Comparison of ENCODE assay signal across 20 mouse cellular contexts in genomic region chr2:108236286-108236988, GRCm38 (mm10).
A peak's percentile ranks its signal among the peaks of the same experiment; 100 is the strongest.
DNase-seq lines count a peak whose midpoint lies in the region; ATAC-seq and TF ChIP-seq lines count a peak whose summit lies in the region.
"Had no signal": no experiment of that assay in that cellular context is flagged by ENCODE, and none has a peak within 500 bp of the region (broad histone marks: within the 10 kb centered on the region; RNA-seq: fewer than 3 reads in every experiment).

No protein-coding gene starts in this region.

- no peaks in the 10 kb centered on the region for H3K36me3 ChIP-seq in limb, embryonic 12.5 days
- H3K36me3 ChIP-seq in limb, embryonic 10.5 days, result no peaks in the 10 kb centered on the region
- H3K36me3 ChIP-seq in MEL (ENCODE audit: control insufficient read depth in 1 of 2, insufficient read depth in 2 of 2, low read length in 2 of 2), result no peaks in the 10 kb centered on the region
- H3K36me3 ChIP-seq in neural tube, embryonic 13.5 days, result no peaks in the 10 kb centered on the region
- H3K36me3 ChIP-seq: embryonic facial prominence, embryonic 10.5 days; forebrain, embryonic 15.5 days; heart, embryonic 13.5 days; lung, embryonic 15.5 days had no signal

- 43% methylated on average over 9 of the region's 9 CpGs for WGBS in limb, embryonic 12.5 days
- 62% methylated on average over 9 of the region's 9 CpGs for WGBS in limb, embryonic 10.5 days
- WGBS in neural tube, embryonic 13.5 days, result 16% methylated on average over 9 of the region's 9 CpGs

- ATAC-seq in limb, embryonic 12.5 days (ENCODE audit: insufficient number of reproducible peaks, insufficient read depth, low FRiP score, low TSS enrichment, low read depth), result 0 out of 2 replicates have a peak, but pooled peaks have one; percentile 31
- peak; percentile 53; the same call in 1 of the 2 replicates for ATAC-seq in neural tube, embryonic 13.5 days (ENCODE audit: low read depth)
- ATAC-seq: forebrain, embryonic 15.5 days; hindbrain, postnatal 0 days; midbrain, embryonic 16.5 days had no signal

- TF ChIP-seq RAD21 in MEL (IDR thresholded peaks at IDR 0.05; ENCODE audit: low read depth, low read length), result no peak

- H3K4me1 ChIP-seq in limb, embryonic 12.5 days (replicated peaks), result no peaks in the 10 kb centered on the region
- H3K4me1 ChIP-seq in limb, embryonic 10.5 days, result no peaks in the 10 kb centered on the region
- H3K4me1 ChIP-seq in MEL (ENCODE audit: control insufficient read depth in 1 of 2, insufficient read depth in 2 of 2, low read length in 2 of 2), result no peaks in the 10 kb centered on the region
- 0 out of 2 replicates have a peak, but pooled peaks cover 4% of the 10 kb centered on the region for H3K4me1 ChIP-seq in embryonic fibroblast, embryonic 13.5 days (ENCODE audit: control insufficient read depth, insufficient read depth, low read length)
- H3K4me1 ChIP-seq in neural tube, embryonic 13.5 days (replicated peaks), result peaks cover 7% of the 10 kb centered on the region
- H3K4me1 ChIP-seq: embryonic facial prominence, embryonic 10.5 days; forebrain, embryonic 15.5 days; heart, embryonic 13.5 days; lung, embryonic 15.5 days had no signal

- H3K4me2 ChIP-seq in limb, embryonic 12.5 days, result no peak overlapping the region
- H3K4me2 ChIP-seq in neural tube, embryonic 13.5 days, result peak overlapping the region; percentile 26; the same call in 1 of the 2 replicates
- H3K4me2 ChIP-seq: forebrain, embryonic 15.5 days; heart, embryonic 13.5 days; liver, embryonic 11.5 days; lung, embryonic 15.5 days had no signal

- DNase-seq in limb, embryonic 10.5 days (ENCODE audit: low spot score), result no peak
- peak; percentile 4 for DNase-seq in MEL (ENCODE audit: low read depth, low spot score)
- DNase-seq in spleen, adult 18-20 months, result no peak
- no peak for DNase-seq in T-cell, adult 2 months (ENCODE audit: low spot score)
- DNase-seq in frontal cortex, postnatal 14 days (ENCODE audit: low spot score in 2 of 2), result no peak
- DNase-seq: adrenal gland, postnatal 36 days; cerebellum, adult 9-11 months; heart, postnatal 36 days; thymus, adult 2 months had no signal

- H3K4me3 ChIP-seq in limb, embryonic 12.5 days (replicated peaks), result no peak overlapping the region
- no peak overlapping the region for H3K4me3 ChIP-seq in limb, embryonic 10.5 days
- no peak overlapping the region for H3K4me3 ChIP-seq in MEL (ENCODE audit: control insufficient read depth in 1 of 2, insufficient read depth in 1 of 2, low read depth in 2 of 2, low read length in 2 of 2)
- no peak overlapping the region for H3K4me3 ChIP-seq in embryonic fibroblast, embryonic 13.5 days (ENCODE audit: insufficient read depth, low read length)
- H3K4me3 ChIP-seq in neural tube, embryonic 13.5 days, result no peak overlapping the region
- H3K4me3 ChIP-seq: embryonic facial prominence, embryonic 10.5 days; forebrain, embryonic 15.5 days; heart, embryonic 13.5 days; layer of hippocampus, adult 2 months; lung, embryonic 15.5 days had no signal

- H3K27me3 ChIP-seq in limb, embryonic 12.5 days, result no peaks in the 10 kb centered on the region
- no peaks in the 10 kb centered on the region for H3K27me3 ChIP-seq in limb, embryonic 10.5 days (ENCODE audit: low read depth, poor library complexity, severe bottlenecking)
- no peaks in the 10 kb centered on the region for H3K27me3 ChIP-seq in MEL (ENCODE audit: control insufficient read depth in 1 of 2, insufficient read depth in 2 of 2, low read length in 2 of 2)
- H3K27me3 ChIP-seq in neural tube, embryonic 13.5 days, result no peaks in the 10 kb centered on the region
- H3K27me3 ChIP-seq: forebrain, embryonic 15.5 days; heart, embryonic 13.5 days; lung, embryonic 15.5 days had no signal

- no peaks in the 10 kb centered on the region for H3K79me2 ChIP-seq in MEL (ENCODE audit: control insufficient read depth, insufficient read depth, low read length, poor library complexity)

- no peak for TF ChIP-seq POLR2A in MEL (IDR thresholded peaks at IDR 0.05; ENCODE audit: control insufficient read depth in 1 of 2, insufficient read depth in 1 of 2, low read depth in 1 of 2, low read length in 2 of 2, poor library complexity in 1 of 2)
- no peak for TF ChIP-seq POLR2A in embryonic fibroblast, embryonic 13.5 days (IDR thresholded peaks at IDR 0.05; ENCODE audit: low read depth, low read length)

- H3K27ac ChIP-seq in limb, embryonic 12.5 days, result no peak overlapping the region
- no peak overlapping the region for H3K27ac ChIP-seq in limb, embryonic 10.5 days
- H3K27ac ChIP-seq in MEL (ENCODE audit: control insufficient read depth, low read depth, low read length), result no peak overlapping the region
- H3K27ac ChIP-seq in embryonic fibroblast, embryonic 13.5 days (ENCODE audit: insufficient read depth, low read length), result peak overlapping the region; percentile 85
- no peak overlapping the region for H3K27ac ChIP-seq in neural tube, embryonic 13.5 days (replicated peaks)
- H3K27ac ChIP-seq: embryonic facial prominence, embryonic 10.5 days; forebrain, embryonic 15.5 days; heart, embryonic 13.5 days; hindbrain, postnatal 0 days; layer of hippocampus, adult 2 months; lung, embryonic 15.5 days had no signal

- no peak for TF ChIP-seq EP300 in MEL (IDR thresholded peaks at IDR 0.05; ENCODE audit: low read depth in 1 of 2, low read length in 2 of 2)

- no peaks in the 10 kb centered on the region for H3K9me3 ChIP-seq in limb, embryonic 12.5 days
- H3K9me3 ChIP-seq in limb, embryonic 10.5 days (replicated peaks), result no peaks in the 10 kb centered on the region
- no peaks in the 10 kb centered on the region for H3K9me3 ChIP-seq in MEL (replicated peaks; ENCODE audit: insufficient read depth, low read length)
- no peaks in the 10 kb centered on the region for H3K9me3 ChIP-seq in neural tube, embryonic 13.5 days
- H3K9me3 ChIP-seq: embryonic facial prominence, embryonic 10.5 days; forebrain, embryonic 15.5 days; heart, embryonic 13.5 days; lung, embryonic 15.5 days had no signal

- H3K9ac ChIP-seq in limb, embryonic 12.5 days (replicated peaks), result no peak overlapping the region
- no peak overlapping the region for H3K9ac ChIP-seq in MEL (ENCODE audit: control insufficient read depth, low read depth, low read length, poor library complexity, severe bottlenecking)
- H3K9ac ChIP-seq in neural tube, embryonic 13.5 days, result no peak overlapping the region
- H3K9ac ChIP-seq: forebrain, embryonic 15.5 days; heart, embryonic 13.5 days; lung, embryonic 15.5 days had no signal

- no peak for TF ChIP-seq CTCF in MEL (IDR thresholded peaks at IDR 0.05 in 2 of 3, conservative IDR thresholded peaks at IDR 0.05 in 1 of 3; ENCODE audit: control insufficient read depth in 1 of 3, insufficient read depth in 1 of 3, low read depth in 2 of 3, low read length in 3 of 3, poor library complexity in 1 of 3, severe bottlenecking in 1 of 3)
- TF ChIP-seq CTCF in embryonic fibroblast, embryonic 13.5 days (IDR thresholded peaks at IDR 0.05; ENCODE audit: borderline replicate concordance, insufficient read depth, low read length), result no peak

TF ChIP-seq in MEL, 35 proteins besides CTCF, POLR2A, EP300 and RAD21:
- no peak for TF ChIP-seq SIN3A (IDR thresholded peaks at IDR 0.05; ENCODE audit: low read length)
- no peak for TF ChIP-seq ELF1 (IDR thresholded peaks at IDR 0.05; ENCODE audit: low read depth, low read length)
- TF ChIP-seq TBP (IDR thresholded peaks at IDR 0.05; ENCODE audit: low read depth, low read length), result no peak
- no peak for TF ChIP-seq MYB (IDR thresholded peaks at IDR 0.05; ENCODE audit: low read depth, low read length)
- TF ChIP-seq RCOR1 (IDR thresholded peaks at IDR 0.05; ENCODE audit: low read depth, low read length), result no peak
- TF ChIP-seq ZMIZ1 (IDR thresholded peaks at IDR 0.05; ENCODE audit: low read depth, low read length), result no peak
- TF ChIP-seq ZNF384 (IDR thresholded peaks at IDR 0.05; ENCODE audit: low read depth, low read length), result no peak
- no peak for TF ChIP-seq GABPA (IDR thresholded peaks at IDR 0.05; ENCODE audit: low read depth, low read length)
- TF ChIP-seq ETS1 (IDR thresholded peaks at IDR 0.05; ENCODE audit: low read depth, low read length), result no peak
- no peak for TF ChIP-seq HCFC1 (IDR thresholded peaks at IDR 0.05; ENCODE audit: low read depth, low read length)
- no peak for TF ChIP-seq KAT2A (conservative IDR thresholded peaks at IDR 0.05; ENCODE audit: low read depth, low read length)
- no peak for TF ChIP-seq MEF2A (IDR thresholded peaks at IDR 0.05; ENCODE audit: extremely low read depth, insufficient replicate concordance, low read depth, low read length, poor library complexity, severe bottlenecking)
